In the genomic region with DNA sequence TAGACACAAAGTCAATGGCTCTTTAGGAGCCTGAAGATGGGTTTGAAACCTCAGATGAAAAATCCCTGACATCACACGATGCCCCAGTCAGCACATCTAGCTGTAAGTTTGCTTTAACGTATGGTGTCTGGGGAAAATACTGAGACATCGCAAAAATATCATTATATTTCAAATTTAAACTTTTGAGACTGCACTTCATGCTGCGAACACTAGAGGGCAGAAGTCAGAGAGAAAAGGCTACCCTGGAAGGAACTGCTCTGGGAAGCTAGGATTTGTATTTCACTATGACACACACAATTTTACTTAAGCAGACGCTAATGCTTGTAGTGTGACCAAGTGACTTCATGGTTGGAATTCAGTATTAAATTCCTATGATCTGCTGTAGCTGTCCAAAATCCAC, we compare ENCODE assay signal across 9 mouse cellular contexts. TPM values are rescaled to one million over a fixed set of nuclear protein-coding genes. Genes with fewer than 3 reads are reported as not detected.
DNase-seq lines count a peak whose midpoint lies in the region; ATAC-seq and TF ChIP-seq lines count a peak whose summit lies in the region.
"Had no signal": no experiment of that assay in that cellular context is flagged by ENCODE, and none has a peak within 500 bp of the region (broad histone marks: within the 10 kb centered on the region; RNA-seq: fewer than 3 reads in every experiment).

No protein-coding gene starts in this region.

- no peak overlapping the region for H3K4me3 ChIP-seq in embryonic facial prominence, embryonic 11.5 days (ENCODE audit: low read depth, low read length)
- no peak overlapping the region for H3K4me3 ChIP-seq in embryonic facial prominence, embryonic 10.5 days
- H3K4me3 ChIP-seq in lung, adult 2 months (replicated peaks; ENCODE audit: extremely low read depth, low read depth, low read length), result no peak overlapping the region
- H3K4me3 ChIP-seq: megakaryocyte, embryonic 14.5 days had no signal

- no peak overlapping the region for H3K9ac ChIP-seq in embryonic facial prominence, embryonic 11.5 days (replicated peaks; ENCODE audit: low read length)

- no peaks in the 10 kb centered on the region for H3K9me3 ChIP-seq in embryonic facial prominence, embryonic 11.5 days (replicated peaks; ENCODE audit: control insufficient read depth, low read length)
- no peaks in the 10 kb centered on the region for H3K9me3 ChIP-seq in embryonic facial prominence, embryonic 10.5 days
- H3K9me3 ChIP-seq: megakaryocyte, embryonic 14.5 days had no signal

- peak; percentile 15; the same call in 1 of the 2 replicates for TF ChIP-seq CTCF in lung, adult 2 months (IDR thresholded peaks at IDR 0.05; ENCODE audit: insufficient read depth, low read length)

- no peak overlapping the region for H3K4me2 ChIP-seq in embryonic facial prominence, embryonic 11.5 days (ENCODE audit: low read depth, low read length)

- ATAC-seq in embryonic facial prominence, embryonic 11.5 days (replicated peaks; ENCODE audit: insufficient number of reproducible peaks, low FRiP score, low TSS enrichment, low read depth), result no peak

- WGBS in embryonic facial prominence, embryonic 11.5 days, result 21% methylated on average over 5 of the region's 5 CpGs
- WGBS in embryonic facial prominence, embryonic 10.5 days, result 24% methylated on average over 5 of the region's 5 CpGs
- WGBS in lung, adult 2 months, result 11% methylated on average over 5 of the region's 5 CpGs

- no peaks in the 10 kb centered on the region for H3K27me3 ChIP-seq in embryonic facial prominence, embryonic 11.5 days (ENCODE audit: control insufficient read depth, insufficient read depth, low read length)
- peaks cover 6% of the 10 kb centered on the region for H3K27me3 ChIP-seq in embryonic facial prominence, embryonic 10.5 days (replicated peaks; ENCODE audit: low read depth, poor library complexity, severe bottlenecking)

- no peak for TF ChIP-seq POLR2A in lung, adult 2 months (IDR thresholded peaks at IDR 0.05; ENCODE audit: borderline replicate concordance, extremely low read depth, low read depth, low read length)

- no peak overlapping the region for H3K27ac ChIP-seq in embryonic facial prominence, embryonic 11.5 days (replicated peaks; ENCODE audit: low read depth, low read length)
- H3K27ac ChIP-seq in embryonic facial prominence, embryonic 10.5 days (replicated peaks), result no peak overlapping the region

- DNase-seq in embryonic facial prominence, embryonic 11.5 days (ENCODE audit: low spot score), result peak; percentile 66
- no peak for DNase-seq in embryonic facial prominence, embryonic 10.5 days (ENCODE audit: low spot score)
- DNase-seq in lung, adult 2 months, result peak; percentile 25
- DNase-seq in lung, adult 18-20 months, result no peak
- DNase-seq in adipocyte (ENCODE audit: low spot score), result peak; percentile 67
- DNase-seq in heart, postnatal 4 days, result peak; percentile 65
- peak; percentile 82 for DNase-seq in skeletal muscle tissue, adult 2 months (ENCODE audit: low read depth, low spot score)
- DNase-seq in urinary bladder, postnatal 10 days (ENCODE audit: low spot score), result no peak

- H3K36me3 ChIP-seq in embryonic facial prominence, embryonic 11.5 days (replicated peaks; ENCODE audit: control insufficient read depth, insufficient read depth, low read depth, low read length), result no peaks in the 10 kb centered on the region
- no peaks in the 10 kb centered on the region for H3K36me3 ChIP-seq in embryonic facial prominence, embryonic 10.5 days (replicated peaks)

- H3K4me1 ChIP-seq in embryonic facial prominence, embryonic 11.5 days (ENCODE audit: control insufficient read depth, insufficient read depth, low read length), result no peaks in the 10 kb centered on the region
- H3K4me1 ChIP-seq in embryonic facial prominence, embryonic 10.5 days, result peaks cover 33% of the 10 kb centered on the region
- peaks cover 2% of the 10 kb centered on the region; the same call in 1 of the 2 replicates for H3K4me1 ChIP-seq in lung, adult 2 months (ENCODE audit: control insufficient read depth, insufficient read depth, low read length)

RNA-seq across cellular contexts. Expression of gene Itgb6, which starts 1.5 kb away (rescaled TPM):
- polyA plus RNA-seq in embryonic facial prominence, embryonic 11.5 days (2014; fragmentation: Nextera tagmentation; extraction: Ambion mirVana), result 1.9 and 2.0 TPM in 2 replicates
- polyA plus RNA-seq in embryonic facial prominence, embryonic 10.5 days (2016; fragmentation: Nextera tagmentation; extraction: Ambion mirVana), result 0.67 and 1.4 TPM in 2 replicates
- 22.8 and 28.9 TPM in 2 replicates for polyA plus RNA-seq in lung, adult 2 months (2012; rRNA removed)
- total RNA-seq in heart, postnatal 4 days (2021), result 1 to 10 TPM; 5.8 to 6.0 TPM

Comparison
In these comparisons a context has a peak if more than half of its experiments do, and no peak if none do; other contexts are left out.
1. DNase-seq: peak in embryonic facial prominence, embryonic 11.5 days (single experiment), lung, adult 2 months (single experiment), adipocyte (single experiment), heart, postnatal 4 days (single experiment) and skeletal muscle tissue, adult 2 months (single experiment); none in embryonic facial prominence, embryonic 10.5 days (single experiment), lung, adult 18-20 months (0 of 2) and urinary bladder, postnatal 10 days (single experiment).